Mouse (Mus musculus): ENCODE data around the gene Thsd4. TPM values are rescaled to one million over a fixed set of nuclear protein-coding genes. Genes with fewer than 3 reads are reported as not detected.

The Thsd4 gene
- total RNA-seq (2014; rRNA removed) (15.3 and 17.7 TPM in 2 replicates), polyA plus RNA-seq (2015; fragmentation: Nextera tagmentation; extraction: Ambion mirVana) (4.8 and 4.9 TPM in 2 replicates)

- DNase-seq (ENCODE audit: low spot score) (peak; percentile 67), ATAC-seq (peak; percentile 55)
- H3K4me2 ChIP-seq (ENCODE audit: low read depth, low read length): peak within 1 kb of the TSS; percentile 69
- WGBS: 12% methylated on average over 46 of the region's 51 CpGs
- peak within 1 kb of the TSS; percentile 47 for H3K9ac ChIP-seq (replicated peaks; ENCODE audit: low read length)
- no peaks in the 10 kb centered on the region; the same call in 1 of the 2 replicates for H3K4me1 ChIP-seq (ENCODE audit: insufficient read depth, low read length)
- no peak within 1 kb of the TSS for H3K27ac ChIP-seq
- H3K9me3 ChIP-seq (ENCODE audit: low read length): no peaks in the 10 kb centered on the region
- peaks cover 11% of the 10 kb centered on the region; the same call in 1 of the 2 replicates for H3K27me3 ChIP-seq (ENCODE audit: insufficient read depth, low read length)
- no peaks in the 10 kb centered on the region for H3K36me3 ChIP-seq (ENCODE audit: insufficient read depth, low read length)
- TF ChIP-seq CTCF (IDR thresholded peaks at IDR 0.05; ENCODE audit: low read depth): peak; percentile 66
- H3K4me3 ChIP-seq (ENCODE audit: low read length): peak within 1 kb of the TSS; percentile 46
Observed at GRCm38 (mm10) chr9:60521806-60522264, at the start of gene Thsd4. TSS of gene Thsd4 (minus strand) at chr9:60522046.

- ATAC-seq (no peak), DNase-seq (ENCODE audit: low spot score) (no peak)
Observed at GRCm38 (mm10) chr9:60571041-60571440, 49.2 kb upstream of the Thsd4 start.

GRCm38 (mm10) chr9:60569366-60569765 is 47.5 kb upstream of the Thsd4 start:
- H3K9ac ChIP-seq (replicated peaks; ENCODE audit: low read length): no peak overlapping the region
- no peak overlapping the region for H3K27ac ChIP-seq
- no peaks in the 10 kb centered on the region for H3K36me3 ChIP-seq (ENCODE audit: insufficient read depth, low read length)
- H3K27me3 ChIP-seq (ENCODE audit: insufficient read depth, low read length): no peaks in the 10 kb centered on the region
- no peaks in the 10 kb centered on the region for H3K4me1 ChIP-seq (ENCODE audit: insufficient read depth, low read length)
- WGBS: 56% methylated on average over 2 of the region's 2 CpGs
- no peak overlapping the region for H3K4me2 ChIP-seq (ENCODE audit: low read depth, low read length)
- H3K4me3 ChIP-seq (ENCODE audit: low read length): no peak overlapping the region
- no peak for TF ChIP-seq CTCF (IDR thresholded peaks at IDR 0.05; ENCODE audit: low read depth)
- H3K9me3 ChIP-seq (ENCODE audit: low read length): no peaks in the 10 kb centered on the region
- no peak for DNase-seq (ENCODE audit: low spot score)
- no peak for ATAC-seq

More at GRCm38 (mm10) chr9:60571041-60571440, 49.2 kb upstream of the Thsd4 start:
- no peaks in the 10 kb centered on the region for H3K27me3 ChIP-seq (ENCODE audit: insufficient read depth, low read length)
- WGBS: 83% methylated on average over 4 of the region's 4 CpGs
- H3K27ac ChIP-seq: no peak overlapping the region
- H3K36me3 ChIP-seq (ENCODE audit: insufficient read depth, low read length): no peaks in the 10 kb centered on the region
- no peaks in the 10 kb centered on the region for H3K9me3 ChIP-seq (ENCODE audit: low read length)
- TF ChIP-seq CTCF (IDR thresholded peaks at IDR 0.05; ENCODE audit: low read depth): no peak
- H3K4me3 ChIP-seq (ENCODE audit: low read length): no peak overlapping the region
- no peaks in the 10 kb centered on the region for H3K4me1 ChIP-seq (ENCODE audit: insufficient read depth, low read length)
- H3K4me2 ChIP-seq (ENCODE audit: low read depth, low read length): no peak overlapping the region
- no peak overlapping the region for H3K9ac ChIP-seq (replicated peaks; ENCODE audit: low read length)

- 83% methylated on average over 7 of the region's 7 CpGs for WGBS
- H3K4me2 ChIP-seq (ENCODE audit: low read depth, low read length): no peak overlapping the region
Observed at GRCm38 (mm10) chr9:60563809-60564208, 42.0 kb upstream of the Thsd4 start.

GRCm38 (mm10) chr9:60562443-60563371 is 40.9 kb upstream of the Thsd4 start:
- no peak overlapping the region for H3K9ac ChIP-seq (replicated peaks; ENCODE audit: low read length)
- H3K4me3 ChIP-seq (ENCODE audit: low read length): no peak overlapping the region
- DNase-seq (ENCODE audit: low spot score) (peak; percentile 18), ATAC-seq (no peak)
- H3K9me3 ChIP-seq (ENCODE audit: low read length): no peaks in the 10 kb centered on the region
- no peak overlapping the region for H3K27ac ChIP-seq
- no peak overlapping the region for H3K4me2 ChIP-seq (ENCODE audit: low read depth, low read length)
- H3K4me1 ChIP-seq (ENCODE audit: insufficient read depth, low read length): peaks cover 5% of the 10 kb centered on the region; the same call in 1 of the 2 replicates
- H3K27me3 ChIP-seq (ENCODE audit: insufficient read depth, low read length): no peaks in the 10 kb centered on the region
- no peaks in the 10 kb centered on the region for H3K36me3 ChIP-seq (ENCODE audit: insufficient read depth, low read length)
- 74% methylated on average over 20 of the region's 20 CpGs for WGBS
- peak; percentile 52; the same call in 1 of the 2 replicates for TF ChIP-seq CTCF (IDR thresholded peaks at IDR 0.05; ENCODE audit: low read depth)

More at GRCm38 (mm10) chr9:60563809-60564208, 42.0 kb upstream of the Thsd4 start:
- Histone ChIP-seq H3K4me3 (ENCODE audit: low read length) (no peak overlapping the region), H3K9me3 (ENCODE audit: low read length) (no peaks in the 10 kb centered on the region), H3K27me3 (ENCODE audit: insufficient read depth, low read length) (no peaks in the 10 kb centered on the region), H3K36me3 (ENCODE audit: insufficient read depth, low read length) (no peaks in the 10 kb centered on the region), H3K4me1 (ENCODE audit: insufficient read depth, low read length) (peaks cover 5% of the 10 kb centered on the region; the same call in 1 of the 2 replicates), H3K27ac (no peak overlapping the region), H3K9ac (replicated peaks; ENCODE audit: low read length) (no peak overlapping the region)
- no peak for ATAC-seq
- no peak for TF ChIP-seq CTCF (IDR thresholded peaks at IDR 0.05; ENCODE audit: low read depth)
- no peak for DNase-seq (ENCODE audit: low spot score)

- TF ChIP-seq CTCF (IDR thresholded peaks at IDR 0.05; ENCODE audit: low read depth): no peak
- Histone ChIP-seq H3K9me3 (ENCODE audit: low read length) (no peaks in the 10 kb centered on the region), H3K4me2 (ENCODE audit: low read depth, low read length) (no peak overlapping the region), H3K9ac (replicated peaks; ENCODE audit: low read length) (no peak overlapping the region), H3K27ac (no peak overlapping the region), H3K4me3 (ENCODE audit: low read length) (no peak overlapping the region), H3K27me3 (ENCODE audit: insufficient read depth, low read length) (no peaks in the 10 kb centered on the region), H3K36me3 (ENCODE audit: insufficient read depth, low read length) (no peaks in the 10 kb centered on the region), H3K4me1 (ENCODE audit: insufficient read depth, low read length) (peaks cover 5% of the 10 kb centered on the region; the same call in 1 of the 2 replicates)
- DNase-seq (ENCODE audit: low spot score) (peak; percentile 69), ATAC-seq (no peak)
- 47% methylated on average over 9 of the region's 9 CpGs for WGBS
Observed at GRCm38 (mm10) chr9:60561641-60562289, 39.9 kb upstream of the Thsd4 start.

All from hindbrain, postnatal 0 days (tissue).